Mouse (Mus musculus): ENCODE results near the gene 1700014D04Rik.
"Not testable (repeated sequence)": the region's sequence is repeated elsewhere in the genome, so short reads cannot be mapped to it uniquely, and the experiment has no call there.

Gene 1700014D04Rik

GRCm38 (mm10) chr13:59746711-59747110, at the start of gene 1700014D04Rik:
1700014D04Rik (minus strand) TSS chr13:59746752.
- DNase-seq = no peak

GRCm38 (mm10) chr13:59795807-59796465, 49.4 kb upstream of the 1700014D04Rik start:
- no peak for DNase-seq

- DNase-seq = no peak
These were observed 48.2 kb upstream of the 1700014D04Rik start for GRCm38 (mm10) chr13:59794786-59795185.

GRCm38 (mm10) chr13:59782145-59782544, 35.6 kb upstream of the 1700014D04Rik start, which contains the start of gene Gm49354:
Gm49354 (minus strand) TSS chr13:59782245.
- DNase-seq = no peak

DNA sequence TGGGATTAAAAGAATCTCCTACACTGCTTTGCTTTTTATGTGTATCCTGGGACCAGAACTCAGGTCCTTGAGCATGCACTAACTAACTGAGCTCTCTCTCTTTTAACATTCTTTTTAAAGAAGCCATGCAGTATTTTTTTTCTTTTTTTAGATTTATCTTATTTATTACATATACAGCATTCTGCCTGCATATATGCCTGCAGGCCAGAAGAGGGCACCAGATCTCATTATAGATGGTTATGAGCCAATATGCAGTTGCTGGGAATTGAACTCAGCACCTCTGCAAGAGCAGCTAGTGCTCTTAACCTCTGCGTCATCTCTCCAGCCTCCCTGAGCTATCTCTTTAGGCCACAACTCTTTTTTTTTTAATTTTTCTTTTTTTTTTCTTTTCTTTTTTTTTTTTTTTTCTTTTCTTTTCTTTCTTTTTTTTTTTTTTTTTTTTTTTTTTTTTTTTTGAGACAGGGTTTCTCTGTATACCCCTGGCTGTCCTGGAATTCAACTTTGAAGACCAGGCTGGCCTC, 33.3 kb upstream of the 1700014D04Rik start:
- not testable (repeated sequence) for DNase-seq

DNA sequence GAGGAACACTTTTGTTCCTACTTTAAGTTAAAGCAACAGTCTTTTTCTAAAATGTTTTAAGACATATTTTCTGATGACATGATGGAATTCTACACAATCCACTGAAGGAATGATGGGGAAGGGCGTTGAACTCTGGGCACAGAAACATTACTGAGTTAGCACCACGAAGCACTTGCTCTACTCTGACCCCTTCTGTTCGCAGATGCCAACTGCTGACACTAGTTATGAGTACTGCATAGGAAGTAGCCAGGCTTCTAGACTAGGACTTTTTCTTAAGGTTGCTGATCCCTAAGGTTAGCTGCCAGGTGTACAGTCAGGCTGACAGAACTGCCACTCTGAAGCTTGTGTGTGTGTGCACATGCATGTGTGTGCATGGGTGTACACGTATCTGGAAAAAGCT, 32.7 kb upstream of the 1700014D04Rik start:
- DNase-seq = peak; percentile 19

GRCm38 (mm10) chr13:59775168-59775567, 28.6 kb upstream of the 1700014D04Rik start:
- DNase-seq = no peak

- peak; percentile 32 for DNase-seq
These were observed 24.7 kb upstream of the 1700014D04Rik start for GRCm38 (mm10) chr13:59771257-59771656.

DNA sequence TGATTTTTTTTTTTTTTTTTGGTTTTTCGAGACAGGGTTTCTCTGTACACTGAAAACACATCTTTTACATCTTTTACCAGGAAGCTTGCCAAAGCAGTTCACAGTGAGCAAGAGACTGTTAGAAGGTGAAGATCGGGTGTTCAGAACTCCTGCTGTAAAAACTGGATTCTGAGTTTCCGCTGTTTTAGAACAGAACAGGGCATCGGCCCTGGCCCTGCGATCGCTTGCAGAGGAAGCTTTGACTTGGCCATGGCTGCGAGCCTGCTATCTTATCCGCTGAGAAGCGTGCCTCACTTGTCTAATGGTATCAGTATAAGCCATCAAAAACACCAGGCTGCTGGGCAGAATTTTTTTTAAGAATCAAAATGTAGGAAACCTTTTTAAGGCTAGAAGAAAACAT, 24.3 kb upstream of the 1700014D04Rik start:
- no peak for DNase-seq

DNA sequence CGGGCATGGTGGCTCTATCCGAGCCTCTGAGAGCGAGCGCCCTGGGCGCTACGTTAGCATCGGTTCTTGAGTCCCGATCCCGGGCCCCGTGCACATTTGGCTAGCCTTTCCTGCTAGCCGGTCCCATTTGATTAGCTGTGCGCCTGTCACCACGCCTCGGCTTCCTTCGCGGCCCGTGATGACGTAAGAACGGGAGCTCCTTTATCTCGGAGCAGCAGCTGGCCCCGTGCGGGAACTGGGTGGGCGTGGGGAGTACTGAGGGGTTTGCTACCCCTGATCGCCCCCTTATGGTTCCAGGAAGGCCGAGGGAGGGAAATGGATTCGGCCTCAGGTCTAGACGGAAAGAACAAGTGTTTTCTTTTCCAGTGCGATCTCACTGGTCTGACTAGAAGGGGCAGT, 23.6 kb upstream of the 1700014D04Rik start:
- DNase-seq = peak; percentile 86

DNA sequence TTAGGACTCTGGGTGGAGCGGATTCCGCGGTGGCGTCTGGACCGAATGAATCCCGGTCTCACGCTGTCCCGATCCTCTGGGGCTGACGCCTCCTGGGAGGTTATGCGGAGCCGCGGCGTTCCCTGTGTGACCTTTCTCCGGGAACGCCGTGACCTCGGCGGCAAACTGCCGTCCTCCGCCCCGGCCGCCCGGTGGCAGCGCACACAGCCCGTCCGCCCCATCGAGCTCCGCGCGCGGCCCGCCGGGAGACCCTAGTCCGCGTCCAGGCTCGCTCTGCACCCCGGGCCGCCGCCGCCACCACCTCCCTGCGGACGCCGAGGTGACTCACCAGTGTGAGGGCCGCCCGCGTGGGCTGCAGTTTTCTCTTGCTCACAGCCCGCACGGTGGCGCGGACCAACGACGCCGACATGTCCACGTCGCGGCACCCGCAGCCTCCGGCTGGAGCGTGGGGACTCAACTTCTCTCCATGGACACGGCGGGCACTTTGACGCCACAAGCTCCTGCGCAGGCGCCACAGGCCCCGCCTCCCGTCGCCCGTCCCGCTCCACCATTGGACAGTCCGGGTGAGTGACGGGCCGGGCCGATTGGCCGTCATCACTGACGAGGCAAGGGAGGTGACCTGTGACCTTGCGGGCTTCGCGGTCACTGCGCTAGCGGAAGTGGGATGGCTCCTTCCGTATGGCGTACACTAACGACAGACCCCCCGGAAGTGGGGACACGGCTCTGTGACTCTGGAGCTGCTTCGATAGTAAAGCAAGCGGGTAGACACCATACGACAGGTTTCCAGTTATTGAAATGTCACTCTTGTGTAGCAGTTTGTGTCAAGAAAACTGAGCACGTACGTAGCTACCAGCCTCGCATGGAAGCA, 23.0 kb upstream of the 1700014D04Rik start, which contains the start of gene Isca1:
Gene Isca1, minus strand, starts transcription at position 515 of the 868 bp plus-strand sequence.
- peak; percentile 99 for DNase-seq

DNA sequence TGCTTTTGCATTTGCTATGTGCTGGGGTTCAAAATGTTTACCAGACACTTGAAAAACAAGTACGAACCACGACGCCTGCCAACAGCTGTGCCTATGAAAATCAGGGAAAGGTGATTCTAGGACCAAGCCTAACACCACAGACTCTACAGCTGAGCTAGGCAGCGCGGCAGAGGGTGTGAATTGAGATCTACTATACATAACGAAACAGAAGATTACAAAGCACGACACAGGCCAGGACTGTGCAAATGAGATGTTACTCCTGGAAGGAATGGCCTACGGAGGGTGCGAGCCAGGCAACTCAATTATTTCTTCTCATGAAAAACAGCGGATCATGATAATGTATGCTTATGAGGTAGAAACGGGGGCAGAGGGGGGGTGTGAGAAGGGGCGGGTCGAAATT, 22.0 kb upstream of the 1700014D04Rik start:
- no peak for DNase-seq

- DNase-seq = no peak
These were observed 20.4 kb upstream of the 1700014D04Rik start for GRCm38 (mm10) chr13:59766786-59767515.

DNA sequence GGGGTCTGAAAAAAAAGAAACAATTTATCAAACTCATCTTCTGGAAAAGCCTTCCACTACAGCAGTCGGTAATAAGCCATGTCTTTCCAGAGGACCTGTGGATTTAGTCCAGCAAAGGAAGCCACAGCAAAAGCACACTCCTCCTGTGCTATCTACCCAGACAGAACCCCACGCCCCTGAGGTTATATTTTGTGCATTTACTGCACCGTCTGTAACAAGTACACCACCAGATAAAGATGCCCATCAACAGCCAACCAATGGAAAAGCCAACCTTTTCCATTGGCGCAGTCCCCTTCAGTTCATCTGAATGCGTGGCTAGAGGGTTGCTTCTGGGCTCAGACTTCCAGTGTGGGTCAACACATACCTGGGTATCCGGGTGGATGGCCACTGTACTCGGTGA, 16.2 kb upstream of the 1700014D04Rik start:
- no peak for DNase-seq

DNA sequence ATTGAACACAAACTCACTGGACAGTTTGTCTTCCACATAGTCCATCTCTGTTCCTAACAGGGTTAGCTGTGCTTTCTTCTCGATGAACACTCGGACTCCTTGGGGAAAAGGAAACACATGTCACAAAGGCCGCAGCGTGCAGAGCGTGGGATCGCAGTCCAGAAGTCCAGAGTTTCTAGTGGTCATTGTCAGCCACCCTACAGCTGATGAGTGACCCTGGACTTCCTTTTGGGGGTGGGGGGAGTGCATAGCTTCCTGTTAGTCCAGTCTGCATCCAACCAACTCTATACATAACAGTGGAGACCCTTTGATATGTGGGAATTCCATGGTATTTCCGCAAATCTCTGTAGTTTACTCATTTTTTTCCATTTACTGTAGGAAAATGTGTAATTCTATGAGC, 10.4 kb upstream of the 1700014D04Rik start:
- DNase-seq = no peak

DNA sequence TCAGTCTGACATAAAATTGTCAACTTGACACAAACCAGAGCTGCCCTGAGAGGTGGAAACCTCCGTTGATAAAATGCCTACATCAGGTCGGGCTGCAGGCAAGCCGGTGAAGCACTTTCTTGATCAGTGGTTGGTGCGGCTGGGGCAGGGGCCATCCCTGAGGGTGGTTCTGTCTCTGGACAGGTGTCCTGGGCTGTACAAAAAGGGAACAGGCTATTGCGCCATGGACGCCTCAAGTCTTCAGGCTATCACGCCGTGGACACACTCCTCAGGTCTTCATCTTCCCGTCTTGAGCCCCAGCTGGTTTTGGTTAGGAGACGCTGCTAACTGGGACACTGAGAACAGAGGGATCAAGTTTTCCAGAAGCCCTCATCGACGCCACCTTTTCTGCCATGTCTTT, 3.8 kb upstream of the 1700014D04Rik start:
- no peak for DNase-seq

- DNase-seq = no peak
These were observed 388 bp downstream of the 1700014D04Rik start for GRCm38 (mm10) chr13:59746164-59746563.

DNA sequence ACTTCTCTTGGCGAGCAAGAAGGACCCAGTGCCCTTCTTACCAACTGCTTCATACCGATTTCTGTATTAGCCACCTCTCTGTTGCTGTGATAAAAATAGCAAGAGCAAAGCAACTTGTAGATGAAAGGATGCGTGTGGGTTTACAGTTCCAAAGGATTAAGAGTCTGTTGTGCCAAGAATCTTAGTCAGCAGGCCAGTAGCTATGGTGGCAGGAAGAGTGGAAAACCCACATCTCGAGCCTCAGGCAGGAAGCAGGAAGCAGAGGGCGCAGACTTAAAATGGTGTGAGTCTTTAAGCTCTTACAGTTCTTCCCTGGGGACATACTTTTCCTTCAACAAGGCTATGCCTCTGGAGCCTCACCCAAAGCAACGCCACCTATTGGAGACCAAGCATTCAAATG, 1.1 kb downstream of the 1700014D04Rik start:
- no peak for DNase-seq

GRCm38 (mm10) chr13:59741697-59742096, 4.9 kb downstream of the 1700014D04Rik start:
- peak; percentile 17 for DNase-seq

GRCm38 (mm10) chr13:59741096-59741495, 5.5 kb downstream of the 1700014D04Rik start:
- no peak for DNase-seq

GRCm38 (mm10) chr13:59739397-59739796, 7.2 kb downstream of the 1700014D04Rik start:
- DNase-seq = no peak

DNA sequence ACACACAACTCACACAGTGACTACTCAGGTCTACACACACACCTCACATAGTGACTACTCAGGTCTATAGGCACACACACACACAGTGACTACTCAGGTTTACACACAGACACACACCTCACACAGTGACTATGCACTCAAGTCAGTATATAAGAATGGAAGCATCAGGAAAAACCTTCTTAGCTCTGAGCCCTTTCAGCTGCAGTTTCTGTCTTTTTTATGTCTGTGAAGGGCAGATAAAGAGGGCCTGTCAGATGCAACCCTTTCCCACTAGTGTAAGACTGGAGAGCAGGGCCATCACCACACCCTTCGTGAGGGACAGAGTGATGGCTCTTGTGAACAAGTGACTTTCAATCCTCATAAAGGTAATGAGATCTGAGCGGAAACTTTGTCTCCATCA, 8.1 kb downstream of the 1700014D04Rik start:
- no peak for DNase-seq

- no peak for DNase-seq
These were observed 11.4 kb downstream of the 1700014D04Rik start for GRCm38 (mm10) chr13:59735190-59735589.
